Mouse (Mus musculus) brain, adult 10 weeks (tissue): ENCODE results near the gene Trpm6. TPM values are rescaled to one million over a fixed set of nuclear protein-coding genes. Genes with fewer than 3 reads are reported as not detected.

Experiments used
- polyA plus RNA-seq: library from polyadenylated mRNA; stranded (reverse); fragments of 350-450 nt; fragmentation: Illumina TruSeq; extraction: RNeasy Lipid Tissue Mini Kit (QIAGEN cat#74804); gene quantifications from one replicate; pipeline ENCODE4 v1.2.3, GENCODE M21; 2015; ENCODE audit warnings: low read depth, low replicate concordance

Trpm6 gene
- 0.51 TPM for polyA plus RNA-seq

DNA sequence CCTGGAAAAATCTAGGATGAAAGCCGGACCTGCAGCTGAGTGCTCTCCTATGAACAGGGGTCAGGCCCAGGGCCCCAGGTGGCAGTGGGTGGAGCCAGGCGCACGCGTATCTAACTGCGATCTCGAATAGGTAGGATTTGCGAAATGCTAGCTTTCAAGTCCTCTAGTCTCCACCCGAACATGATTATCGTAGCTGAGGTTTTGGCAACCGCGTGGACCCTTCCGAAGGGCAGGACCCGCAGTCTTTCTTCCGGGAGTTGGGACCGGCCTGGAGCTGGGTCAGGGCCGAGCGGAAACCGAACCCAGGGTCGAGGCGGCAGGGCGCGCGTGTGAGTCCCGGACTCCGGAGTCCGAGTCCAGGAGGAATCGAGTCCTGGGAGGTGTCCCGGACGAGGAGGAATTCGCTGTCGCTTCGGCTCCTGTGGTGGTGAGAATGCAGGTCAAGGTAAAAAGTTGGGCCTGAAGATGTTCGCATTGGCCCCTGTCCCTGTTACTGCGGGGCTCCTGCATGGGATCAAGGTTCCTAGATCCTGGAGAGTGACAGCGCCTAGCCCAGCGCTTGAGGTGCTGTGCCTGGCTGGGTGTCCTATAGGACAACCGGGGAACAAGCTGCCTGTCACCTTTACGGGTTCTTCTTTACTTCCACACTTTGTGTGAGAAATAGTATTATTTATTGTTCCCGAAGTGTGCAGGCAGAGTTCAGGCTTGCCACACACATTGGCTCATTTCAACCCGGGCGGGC lies at the start of gene Trpm6:
Gene Trpm6, plus strand, starts transcription at position 386 of the 742 bp plus-strand sequence.

DNA sequence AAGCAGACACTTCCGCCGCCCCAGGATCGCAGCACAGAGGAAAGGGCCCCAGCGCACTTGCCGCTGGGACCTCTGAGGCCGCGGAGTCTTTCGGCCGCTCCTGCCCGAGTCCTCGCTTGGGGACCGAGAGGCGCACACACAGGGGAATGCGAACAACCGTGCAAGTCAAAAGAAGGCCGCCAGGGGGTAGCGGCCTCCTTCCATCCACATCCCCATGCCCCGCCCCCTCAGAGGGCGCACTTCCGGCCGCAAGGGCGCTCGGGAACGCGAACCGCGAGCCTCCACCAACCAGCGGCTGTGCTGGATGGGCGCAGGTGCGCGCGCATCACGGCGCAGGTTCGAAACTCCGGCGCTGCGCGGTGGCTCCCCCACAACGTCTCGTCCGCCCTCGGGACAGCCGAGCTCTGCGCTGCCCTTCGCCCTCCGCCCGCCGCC lies 36.9 kb upstream of the Trpm6 start, which contains the start of gene D030056L22Rik:
Gene D030056L22Rik, plus strand, starts transcription at position 328 of the 435 bp plus-strand sequence.

Other genes with a start within 250 kb of the Trpm6 start
- gene Ostf1, start 118.2 kb upstream of the Trpm6 start, polyA plus RNA-seq, result 34.3 TPM
- gene Nmrk1, start 118.0 kb upstream of the Trpm6 start, polyA plus RNA-seq, result 7.7 TPM
- gene Carnmt1, start 79.2 kb upstream of the Trpm6 start, polyA plus RNA-seq, result 10.1 TPM
- 45.3 TPM for gene D030056L22Rik, start 36.8 kb upstream of the Trpm6 start, polyA plus RNA-seq